Mouse (Mus musculus) layer of hippocampus, postnatal 14 days (tissue): ENCODE measurements around the gene Erh. TPM values are rescaled to one million over a fixed set of nuclear protein-coding genes. Genes with fewer than 3 reads are reported as not detected.

ENCODE experiments used
- DNase-seq, 2 experiments: peaks; one replicate each; pipeline ENCODE4 v3.0.0; 2021 to 2022; ENCODE audit warnings: low spot score in 2 of 2, mixed read lengths in 1 of 2
- total RNA-seq, 2 experiments: library from RNA; stranded (reverse); gene quantifications; 2 replicates each; pipeline ENCODE4 v1.2.3; 2021

The Erh gene
- total RNA-seq, 2 experiments from 2014 or later = 56.8 to 57.5 TPM

DNA sequence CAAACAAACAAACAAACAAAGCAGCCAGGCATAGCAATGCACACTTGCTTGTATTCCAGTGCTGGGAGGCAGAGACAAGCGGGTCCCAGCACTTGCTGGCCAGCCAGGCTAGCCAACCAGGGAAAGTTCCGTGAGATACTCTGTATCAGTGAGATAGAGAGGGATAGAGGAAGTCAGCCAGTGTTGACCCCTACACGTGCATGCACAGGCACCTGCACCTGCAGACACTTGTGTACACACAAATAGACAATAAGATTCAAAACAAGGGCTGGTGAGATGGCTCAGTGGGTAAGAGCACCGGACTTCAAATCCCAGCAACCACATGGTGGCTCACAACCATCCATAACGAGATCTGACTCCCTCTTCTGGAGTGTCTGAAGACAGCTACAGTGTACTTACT is 23.6 kb downstream of the Erh start:
- DNase-seq = no peak

DNA sequence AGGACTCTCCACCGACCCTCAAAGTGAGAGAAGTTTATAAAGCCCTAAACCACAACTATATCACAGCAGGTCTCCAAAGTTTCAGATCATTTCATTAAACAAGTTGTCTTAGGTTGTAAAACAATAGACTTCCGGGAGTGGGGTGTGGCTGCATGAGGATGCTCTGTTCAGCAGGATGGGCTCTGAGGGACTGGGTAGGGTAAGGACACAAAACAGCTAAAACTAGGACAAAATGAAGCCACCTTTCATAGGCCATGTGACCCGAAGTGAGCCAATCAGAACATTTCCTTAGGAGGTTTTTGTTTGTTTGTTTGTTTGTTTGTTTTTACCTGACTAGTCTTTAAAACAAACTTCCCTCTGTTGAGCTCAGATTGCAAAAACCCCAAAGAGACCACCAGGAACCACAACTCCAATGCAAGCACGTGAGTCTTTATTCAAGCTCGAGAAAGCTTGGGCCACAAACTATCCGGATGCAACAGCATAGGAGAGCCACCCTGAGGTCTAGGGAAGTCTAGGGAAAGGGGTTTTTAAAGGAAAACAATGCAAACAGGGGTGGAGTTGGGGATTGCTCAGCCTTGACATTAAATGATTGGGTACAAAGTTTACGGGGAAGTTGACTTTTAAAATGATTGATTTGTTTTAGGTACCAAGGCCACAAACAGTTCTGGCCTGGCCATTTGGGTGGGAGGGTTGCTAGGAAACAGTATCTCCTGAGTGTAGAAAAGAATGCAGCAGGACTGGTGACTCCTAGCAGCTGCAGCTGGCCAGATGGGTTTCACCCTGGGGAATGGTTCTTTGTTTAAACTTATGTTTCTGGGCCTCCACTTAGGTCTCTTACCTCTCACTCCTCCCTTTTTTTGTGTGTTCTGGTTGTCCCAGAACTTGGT is 28.5 kb downstream of the Erh start:
- DNase-seq = no peak

GRCm38 (mm10) chr12:80612113-80612791 is 31.9 kb downstream of the Erh start:
- DNase-seq = no peak

DNA sequence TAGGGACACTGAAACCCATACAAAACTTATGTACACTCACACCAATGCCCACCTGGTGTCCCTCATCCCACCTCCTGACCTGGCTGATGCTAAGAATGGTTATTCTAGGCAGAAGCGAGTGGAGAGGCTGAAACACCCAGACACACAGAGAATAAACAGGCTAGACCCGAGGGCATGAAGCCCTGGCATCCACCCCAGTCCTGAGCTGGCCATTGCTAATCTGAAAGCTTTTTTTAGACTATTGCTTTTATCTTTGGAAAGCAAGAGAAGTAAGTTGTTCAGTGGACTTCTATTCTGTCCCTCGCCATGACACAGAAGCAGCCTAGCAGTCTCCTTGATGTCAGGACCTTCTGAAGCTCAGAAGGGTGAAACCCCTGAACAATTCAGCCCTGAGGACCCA is 34.2 kb downstream of the Erh start:
- DNase-seq = no peak

GRCm38 (mm10) chr12:80608576-80608975 is 35.6 kb downstream of the Erh start:
- no peak for DNase-seq

- peak; percentile 32 to 48 for DNase-seq
Measured at GRCm38 (mm10) chr12:80604218-80604617, 39.9 kb downstream of the Erh start.

DNA sequence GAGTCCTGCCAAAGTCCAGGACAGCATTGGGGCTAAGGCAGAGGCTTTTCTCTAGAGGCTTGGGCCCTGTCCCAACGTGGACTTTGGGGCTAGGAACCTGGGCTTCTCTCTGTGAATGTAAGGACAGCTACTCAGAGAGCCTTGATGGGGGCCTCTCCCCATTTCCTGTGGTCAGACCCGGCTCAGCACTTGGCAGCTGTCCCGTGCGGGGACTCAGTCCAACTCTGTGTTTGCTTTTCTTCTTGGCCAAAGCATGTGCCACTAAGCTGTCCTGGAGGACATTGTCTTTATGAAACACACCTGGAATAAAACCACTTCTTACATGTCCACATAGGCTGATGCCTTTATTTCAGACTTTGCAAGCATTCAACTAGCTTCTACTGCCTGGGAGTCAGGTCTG is 40.6 kb downstream of the Erh start:
- DNase-seq = peak; percentile 35 to 38

GRCm38 (mm10) chr12:80602432-80602831 is 41.7 kb downstream of the Erh start:
- DNase-seq = no peak

GRCm38 (mm10) chr12:80601597-80602269 is 42.4 kb downstream of the Erh start:
- no peak for DNase-seq

- DNase-seq = peak in 1 of 2 experiments; percentile 63
Measured at GRCm38 (mm10) chr12:80598756-80599155, 45.4 kb downstream of the Erh start.

DNA sequence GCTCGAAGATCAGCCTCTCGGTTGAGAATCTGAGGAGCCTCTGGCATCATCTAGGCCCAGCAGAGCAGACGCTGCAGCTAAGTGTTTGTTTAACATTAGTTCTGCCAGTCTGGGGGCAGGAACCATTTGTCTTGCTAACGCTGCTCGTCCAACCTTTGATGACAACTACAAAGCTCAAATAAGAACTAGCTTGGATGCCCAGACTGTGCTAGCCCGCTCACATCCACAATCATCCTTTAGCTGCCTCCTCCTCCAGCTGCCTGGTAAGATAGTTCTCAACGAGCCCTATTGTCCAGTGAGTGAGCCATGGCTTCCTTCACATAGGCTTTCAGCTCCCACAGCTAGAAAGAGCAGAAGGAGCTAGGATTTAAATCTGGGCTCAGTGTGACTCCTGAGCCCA is 45.9 kb downstream of the Erh start:
- peak in 1 of 2 experiments; percentile 35 for DNase-seq

DNA sequence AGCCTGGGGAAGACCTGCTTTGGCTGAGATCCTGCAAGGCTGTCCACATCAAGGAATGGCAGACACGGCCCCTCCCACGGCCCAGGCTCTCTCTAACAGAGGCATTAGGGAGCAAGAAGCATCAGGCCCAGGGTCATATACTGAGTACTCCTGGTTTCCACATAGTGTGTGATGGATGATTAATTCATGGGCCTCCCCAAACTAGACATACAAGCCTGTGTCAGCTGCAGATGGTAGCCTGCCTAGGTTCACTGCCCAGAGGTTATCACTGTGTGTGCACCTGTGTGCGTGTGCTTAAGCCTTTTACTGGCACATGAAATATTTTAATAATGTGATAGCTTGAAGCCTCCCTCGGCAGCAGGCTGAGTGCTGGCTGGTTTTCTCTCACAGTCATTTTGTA is 48.2 kb downstream of the Erh start:
- DNase-seq = no peak

DNA sequence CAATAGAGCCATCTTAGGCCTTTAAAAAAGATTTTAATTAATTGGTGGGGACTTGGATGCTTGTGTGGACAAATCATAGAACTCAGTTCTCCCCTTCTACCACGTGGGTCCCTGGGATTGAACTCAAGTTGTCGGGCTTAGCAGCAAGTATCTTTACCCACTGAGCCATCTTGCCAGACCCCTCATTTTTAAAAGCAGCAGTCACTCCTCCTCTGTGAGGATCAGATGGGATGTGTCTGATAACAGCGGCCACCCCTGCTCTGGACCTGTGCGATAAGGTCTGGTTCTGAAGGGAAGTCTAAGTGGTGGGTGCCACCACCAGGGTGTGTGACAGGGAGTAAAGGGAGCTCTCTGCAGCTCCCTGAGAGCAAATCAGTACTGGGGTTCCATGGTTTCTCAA is 48.6 kb downstream of the Erh start:
- no peak for DNase-seq

- DNase-seq = no peak
Measured at GRCm38 (mm10) chr12:80594781-80595180, 49.4 kb downstream of the Erh start.

GRCm38 (mm10) chr12:80594141-80594540 is 50.0 kb downstream of the Erh start:
- no peak for DNase-seq

- no peak for DNase-seq
Measured at GRCm38 (mm10) chr12:80584973-80585372, 59.2 kb downstream of the Erh start.

Other genes starting within 250 kb of the Erh start
- gene Dcaf5, start 207.7 kb downstream of the Erh start, total RNA-seq = 10 to 100 TPM; 59.4 to 70.9 TPM
- gene Exd2, start 181.2 kb downstream of the Erh start, total RNA-seq = 10 to 100 TPM; 70.3 to 71.3 TPM
- 100 to 1,000 TPM; 126 to 127 TPM for gene Galnt16, start 126.1 kb downstream of the Erh start, total RNA-seq
- 10 to 100 TPM; 41.2 to 42.7 TPM for gene Slc39a9, start 458 bp downstream of the Erh start, total RNA-seq
- 1 to 10 TPM; 4.8 to 9.1 TPM for gene Plekhd1, start 48.2 kb upstream of the Erh start, total RNA-seq
- gene Ccdc177, start 116.3 kb upstream of the Erh start, total RNA-seq = 10 to 100 TPM; 18.5 to 18.7 TPM
- gene Susd6, start 146.2 kb upstream of the Erh start, total RNA-seq = 10 to 100 TPM; 54.3 TPM